Mouse (Mus musculus) activated CD4-positive, CD25-positive, alpha-beta regulatory T cell (primary cell): ENCODE measurements around the gene Fancb. TPM values are rescaled to one million over a fixed set of nuclear protein-coding genes. Genes with fewer than 3 reads are reported as not detected.

Experiments used
- polyA plus RNA-seq, 2 experiments: library from polyadenylated mRNA; unstranded; fragments of 100-300 nt; shearing (Covaris generic); gene quantifications; one replicate each; pipeline ENCODE4 v1.2.1; 2017

Fancb gene
- polyA plus RNA-seq, result 1 to 10 TPM; 2.0 to 2.6 TPM

DNA sequence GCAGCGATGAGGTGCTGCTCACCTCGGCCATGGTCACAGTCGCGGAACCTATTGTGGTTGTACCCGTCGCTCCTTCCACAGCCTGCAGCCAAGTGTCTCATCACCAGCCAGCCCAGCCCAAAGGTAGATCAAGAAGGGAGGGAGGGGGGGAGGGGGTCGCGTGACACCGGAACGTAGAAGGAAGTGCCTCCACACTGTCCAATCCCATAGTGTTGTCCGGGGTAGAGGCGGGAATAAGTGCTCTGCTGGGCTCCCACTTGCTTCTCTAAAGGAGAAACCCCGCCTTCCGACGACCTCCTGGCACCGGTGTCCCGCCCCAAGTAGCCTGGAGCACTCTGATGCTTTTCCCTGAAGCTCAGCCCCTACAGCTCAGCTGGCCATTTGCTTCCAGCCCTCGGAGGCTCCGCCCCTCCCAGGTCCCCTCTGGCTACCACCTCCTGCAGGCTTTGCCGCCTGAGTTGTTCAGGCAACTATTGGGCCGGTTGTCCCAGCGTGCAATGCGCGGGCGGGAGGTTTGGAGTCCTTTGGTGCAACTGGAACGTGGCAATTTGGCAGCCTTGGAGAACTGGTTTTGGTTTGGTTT is at the start of gene Fancb, which contains the start of gene Mospd2:
TSS of gene Fancb (plus strand) at position 400 of the 583 bp plus-strand sequence.
TSS of gene Mospd2 (minus strand) at position 183 of the 583 bp plus-strand sequence.

DNA sequence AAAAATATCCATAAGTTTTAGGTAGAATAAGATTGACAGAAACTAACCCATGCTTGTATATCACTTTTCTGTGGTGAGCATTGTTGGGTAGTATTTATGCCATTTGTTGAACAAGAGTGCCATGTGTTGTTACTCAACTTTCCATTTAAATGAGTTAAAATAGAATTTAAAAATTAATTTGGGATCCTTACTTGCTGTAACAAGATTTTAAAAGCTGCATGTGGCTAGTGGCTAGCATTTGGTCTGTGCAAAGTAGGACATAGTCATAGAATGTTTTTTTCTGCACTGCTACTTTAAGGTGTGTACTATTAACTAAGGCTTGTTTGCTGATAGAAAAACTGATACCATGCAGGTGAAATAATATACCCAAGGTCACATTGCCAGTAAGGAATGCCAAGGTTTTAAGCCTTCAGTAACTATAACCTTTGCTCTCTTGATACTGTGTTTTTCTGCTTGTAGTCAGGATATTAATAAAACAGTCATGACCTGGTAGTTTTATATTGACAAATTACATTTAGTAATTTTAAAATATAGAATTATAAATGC is 24.5 kb downstream of the Fancb start, which contains the start of gene Gm17604:
TSS of gene Gm17604 (minus strand) at position 51 of the 546 bp plus-strand sequence.

Other genes with a start within 250 kb of the Fancb start
- 1 to 10 TPM; 4.9 to 5.3 TPM for gene Mospd2, start 217 bp upstream of the Fancb start, polyA plus RNA-seq
- gene Gm17604, start 24.2 kb downstream of the Fancb start, polyA plus RNA-seq, result not detected